Mouse (Mus musculus): Measurements from ENCODE around the gene Usp45. TPM values are rescaled to one million over a fixed set of nuclear protein-coding genes. Genes with fewer than 3 reads are reported as not detected.
A peak's percentile ranks its signal among the peaks of the same experiment; 100 is the strongest.
"Not testable (repeated sequence)": the region's sequence is repeated elsewhere in the genome, so short reads cannot be mapped to it uniquely, and the experiment has no call there.

Usp45 gene
- polyA plus RNA-seq (2012; rRNA removed), result 2.7 TPM in 2 replicates

DNA sequence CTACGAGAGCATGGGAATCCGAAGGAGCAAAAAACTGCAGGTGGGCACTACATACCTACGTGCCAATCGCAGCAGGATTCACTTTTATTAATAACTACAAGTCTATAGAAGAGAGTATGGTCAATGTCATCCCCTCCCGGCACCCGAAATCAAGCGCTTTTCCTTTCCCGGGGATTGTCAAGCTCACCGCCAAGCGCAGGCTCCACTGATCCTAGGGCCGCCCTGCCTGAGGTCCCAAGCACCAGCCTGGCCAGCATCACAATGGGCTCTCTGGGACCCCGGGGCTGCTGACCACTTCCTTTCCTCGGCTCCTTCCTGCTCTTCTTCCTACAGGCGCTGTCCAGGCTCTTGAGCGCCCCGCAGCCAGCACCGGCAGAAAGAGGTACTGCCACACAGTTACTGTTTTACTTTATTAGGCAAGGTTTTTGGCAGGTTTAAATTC lies at the start of gene Usp45, which contains the start of gene Tstd3:
Usp45 (plus strand) TSS at position 294 of the 442 bp plus-strand sequence.
Tstd3 (minus strand) TSS at position 350 of the 442 bp plus-strand sequence.
- no peak for DNase-seq (ENCODE audit: low read depth)

DNA sequence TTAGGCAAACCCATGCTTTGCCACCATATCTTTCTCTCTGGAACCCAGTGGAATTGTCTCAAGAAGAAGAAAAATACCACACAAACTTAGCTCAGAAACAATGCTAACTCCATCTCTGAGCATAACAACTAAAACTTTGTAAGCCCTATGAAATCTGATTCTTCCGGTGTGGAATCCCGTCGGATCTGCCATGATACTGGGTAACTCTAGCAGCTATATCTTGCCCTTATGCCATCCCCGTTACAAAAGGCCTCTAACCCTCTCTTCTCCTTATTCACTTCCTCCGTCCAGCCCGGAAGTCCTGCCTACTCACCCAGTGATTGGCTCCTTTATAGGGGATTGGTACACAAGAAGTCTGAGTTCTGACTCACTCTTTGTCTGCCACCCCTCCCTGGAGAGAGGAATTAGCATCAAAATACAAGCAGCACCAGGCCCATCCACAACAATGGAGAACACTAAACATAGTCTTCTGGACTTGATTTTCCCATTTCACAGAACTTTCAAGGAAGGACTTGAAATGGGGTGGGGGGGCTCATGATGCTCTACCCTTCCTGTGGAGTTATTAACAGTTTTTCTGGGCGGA lies 44.1 kb upstream of the Usp45 start:
- DNase-seq (ENCODE audit: low read depth), result no peak

- DNase-seq (ENCODE audit: low read depth), result peak; percentile 10
Measured at GRCm38 (mm10) chr4:21726912-21727614, 39.9 kb upstream of the Usp45 start.

DNA sequence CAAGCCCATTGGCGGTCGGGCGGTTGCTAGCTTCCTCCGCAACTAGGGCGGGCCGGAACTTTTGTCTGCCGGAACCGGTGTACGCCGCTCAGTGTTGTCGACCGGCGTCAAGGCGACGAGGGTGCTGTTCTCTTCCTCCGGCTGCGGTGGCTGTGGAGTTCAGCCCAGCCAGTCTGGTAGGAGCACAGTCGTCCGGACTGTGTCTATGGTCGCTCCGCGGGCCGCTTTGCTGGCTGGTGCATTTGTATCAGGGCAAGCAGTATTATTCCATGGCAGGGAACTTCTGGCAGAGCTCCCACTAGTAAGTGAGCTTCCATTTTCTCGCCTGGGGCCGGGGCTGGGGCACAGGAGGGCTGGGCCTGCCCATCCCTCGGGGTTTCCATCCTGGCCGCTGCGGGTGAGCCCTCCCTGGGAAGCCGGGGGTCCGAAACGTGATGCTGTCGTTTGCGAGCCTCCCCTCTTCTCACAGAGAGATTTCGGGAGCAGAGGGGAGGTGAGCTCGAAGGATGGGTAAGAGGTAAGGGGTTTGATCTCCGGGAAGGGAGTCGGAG lies 39.3 kb upstream of the Usp45 start, which contains the start of gene Ccnc:
Ccnc (plus strand) TSS at position 87 of the 551 bp plus-strand sequence.
- DNase-seq (ENCODE audit: low read depth), result peak; percentile 41

GRCm38 (mm10) chr4:21739169-21739568 lies 27.8 kb upstream of the Usp45 start:
- DNase-seq (ENCODE audit: low read depth), result no peak

- DNase-seq (ENCODE audit: low read depth), result not testable (repeated sequence)
Measured at GRCm38 (mm10) chr4:21744142-21744541, 22.8 kb upstream of the Usp45 start.

DNA sequence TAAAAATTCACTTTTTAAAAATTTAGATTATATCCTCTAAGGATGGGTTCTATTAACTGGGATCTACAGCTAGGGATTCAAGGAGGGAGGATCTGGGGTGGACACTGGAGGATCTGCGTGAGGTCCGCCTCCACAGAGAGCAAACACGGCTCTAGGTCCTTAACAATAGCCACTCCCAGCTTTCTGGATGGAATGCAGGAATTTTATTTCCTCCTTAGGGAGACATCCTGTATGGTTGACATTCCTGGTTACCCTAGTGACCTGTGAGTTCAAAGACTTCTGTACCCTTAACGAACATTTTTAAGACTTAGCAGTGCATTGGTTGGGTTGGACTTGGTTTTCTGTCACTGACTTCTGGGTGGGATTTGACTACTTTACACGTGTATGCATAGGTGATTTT lies 21.2 kb upstream of the Usp45 start:
- no peak for DNase-seq (ENCODE audit: low read depth)

GRCm38 (mm10) chr4:21755123-21755789 lies 11.7 kb upstream of the Usp45 start:
- no peak for DNase-seq (ENCODE audit: low read depth)

DNA sequence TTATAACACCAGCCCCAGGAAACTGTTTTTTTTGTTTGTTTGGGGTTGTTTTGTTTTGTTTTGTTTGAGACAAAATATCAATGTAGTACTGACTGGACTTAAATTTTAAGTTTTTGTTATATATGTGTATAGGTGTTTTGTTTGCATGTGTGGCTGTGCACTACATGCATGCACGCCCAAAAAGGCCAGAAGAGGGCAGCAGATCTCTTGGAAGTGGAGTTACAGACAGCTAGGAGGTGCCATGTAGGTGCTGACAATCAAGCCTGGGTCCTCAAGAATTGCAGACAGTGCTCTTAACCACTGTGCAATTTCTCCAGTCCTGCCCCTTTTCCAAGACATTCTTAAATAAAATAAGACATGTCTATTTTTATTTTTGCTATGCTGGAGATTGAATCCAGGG lies 8.1 kb upstream of the Usp45 start:
- no peak for DNase-seq (ENCODE audit: low read depth)

DNA sequence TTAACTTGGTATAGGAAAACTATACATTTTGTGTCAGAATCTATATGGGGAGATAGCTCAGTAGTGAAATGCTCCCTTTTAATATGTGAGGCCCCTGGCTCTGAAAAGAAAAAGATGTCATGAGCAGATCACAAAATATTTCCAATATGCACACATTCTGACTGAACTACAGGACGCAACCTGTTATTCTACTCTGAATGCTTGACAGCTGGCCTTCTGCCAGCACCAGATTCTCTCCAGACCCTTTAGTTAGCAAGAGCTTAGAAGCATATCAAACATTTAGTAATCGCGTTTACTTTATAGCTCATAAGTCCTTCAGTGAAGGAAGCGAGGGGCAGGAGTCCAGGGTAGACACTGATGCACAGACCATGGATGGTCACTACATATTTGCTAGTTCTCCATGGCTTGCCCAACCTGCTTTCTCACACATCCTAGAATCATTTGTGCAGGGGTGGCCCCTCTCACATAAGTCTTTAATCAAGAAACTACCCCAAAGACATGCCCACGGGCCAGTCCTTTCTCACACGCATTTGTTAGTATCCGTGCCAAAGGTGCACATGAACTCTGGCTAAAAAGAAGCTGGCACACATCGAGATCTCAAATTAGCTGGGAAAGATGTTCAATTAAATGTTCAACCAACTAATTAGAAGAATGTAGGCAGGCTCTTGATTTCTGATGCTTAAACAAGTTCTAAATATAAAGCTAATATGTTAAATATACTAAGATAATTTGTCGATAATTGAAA lies 5.4 kb upstream of the Usp45 start:
- no peak for DNase-seq (ENCODE audit: low read depth)

DNA sequence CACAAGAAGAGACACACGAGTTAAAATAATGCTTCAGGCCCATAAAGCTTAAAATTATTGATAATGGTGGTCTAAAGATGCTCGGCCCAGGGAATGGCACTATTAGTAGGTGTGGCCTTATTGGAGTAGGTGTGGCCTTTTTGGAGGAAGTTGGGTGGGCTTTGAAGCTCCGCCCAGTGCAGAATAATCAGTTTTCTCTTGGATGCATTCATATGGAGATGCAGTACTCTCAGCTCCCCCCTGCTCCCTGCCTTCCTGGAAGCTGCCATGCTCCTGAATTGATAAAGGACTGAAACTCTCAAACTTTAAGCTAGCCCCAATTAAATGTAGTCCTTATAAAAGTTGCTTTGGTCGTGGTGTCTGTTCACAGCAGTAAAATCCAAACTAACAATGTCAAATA lies 3.1 kb upstream of the Usp45 start:
- no peak for DNase-seq (ENCODE audit: low read depth)

- DNase-seq (ENCODE audit: low read depth), result no peak
Measured at GRCm38 (mm10) chr4:21766171-21766862, 639 bp upstream of the Usp45 start.

DNA sequence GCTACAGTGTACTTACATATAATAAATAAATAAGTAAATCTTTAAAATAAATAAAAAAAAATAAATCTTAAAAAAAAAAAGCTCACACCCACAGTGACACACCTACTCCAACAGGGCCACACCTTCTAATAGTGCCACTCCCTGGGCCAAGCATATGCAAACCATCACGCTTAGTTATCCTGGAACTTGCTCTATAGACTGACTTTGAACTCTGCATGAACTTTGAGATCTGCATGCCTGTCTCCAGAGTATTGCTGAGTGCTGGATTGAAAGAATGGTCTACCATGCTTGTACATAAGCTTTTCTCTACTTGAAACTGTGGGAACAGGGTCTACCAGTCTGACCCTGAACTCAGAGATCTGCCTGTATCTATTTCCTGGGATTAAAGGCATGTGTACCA lies 4.1 kb downstream of the Usp45 start:
- DNase-seq (ENCODE audit: low read depth), result no peak

DNA sequence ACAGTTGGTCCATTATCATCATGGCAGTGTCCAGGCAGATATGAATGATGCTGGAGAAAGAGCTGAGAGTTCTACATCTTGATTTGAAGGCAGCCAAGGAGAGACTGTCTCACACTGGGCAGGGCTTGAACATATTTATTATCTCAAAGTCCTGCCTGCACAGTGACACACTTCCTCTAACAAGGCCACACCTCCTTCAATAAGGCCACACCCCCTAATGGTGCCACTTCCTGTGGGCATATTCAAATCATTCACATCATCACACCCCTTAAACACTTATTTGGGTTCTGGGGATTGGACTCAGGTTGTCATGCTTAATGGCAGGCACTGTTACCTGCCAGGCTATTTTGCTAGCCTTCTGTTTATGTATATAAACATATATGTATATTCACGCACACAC lies 5.3 kb downstream of the Usp45 start:
- DNase-seq (ENCODE audit: low read depth), result no peak

DNA sequence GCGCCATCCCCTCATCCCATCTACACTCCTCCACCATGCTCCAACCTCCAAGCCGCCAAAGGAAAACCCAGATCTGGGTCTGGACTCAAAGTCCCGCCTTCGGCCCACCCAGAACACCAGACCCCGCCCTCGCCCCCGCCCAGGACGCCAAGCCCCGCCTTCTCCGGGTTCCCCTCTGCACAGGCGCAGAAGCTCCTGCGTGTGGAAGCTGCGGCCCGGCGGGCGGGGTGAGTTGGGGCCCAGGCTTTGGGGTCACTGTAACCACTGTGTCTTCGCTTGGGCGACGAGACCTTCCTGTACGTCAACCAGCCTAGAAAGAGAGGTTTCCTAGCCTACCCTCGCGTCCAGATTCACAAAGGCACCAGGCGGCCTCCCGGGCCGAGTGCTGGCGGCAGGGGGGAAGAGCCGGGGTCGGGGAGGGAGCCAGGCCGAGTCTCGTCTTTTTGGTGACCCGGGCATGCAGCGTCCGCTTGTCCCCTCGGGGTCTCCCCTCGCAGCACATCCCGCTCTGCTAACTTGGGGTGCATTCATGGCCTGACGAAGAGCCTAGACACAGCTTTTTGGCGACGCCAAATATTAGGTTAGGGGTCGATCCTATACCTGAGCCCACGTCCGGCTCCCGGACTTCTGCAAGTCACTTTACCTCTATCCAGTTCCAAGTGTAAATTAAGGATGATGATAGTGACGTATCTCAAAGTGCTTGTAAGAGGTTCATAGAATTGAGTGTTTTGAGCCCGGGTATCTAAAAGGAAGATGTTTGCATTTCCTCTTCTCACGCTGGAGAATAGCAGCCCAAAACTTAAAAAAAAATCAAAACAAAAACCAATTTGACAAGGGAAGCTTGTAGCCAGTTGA lies 9.4 kb downstream of the Usp45 start:
- no peak for DNase-seq (ENCODE audit: low read depth)

GRCm38 (mm10) chr4:21776946-21777265 lies 9.9 kb downstream of the Usp45 start:
- DNase-seq (ENCODE audit: low read depth), result no peak

DNA sequence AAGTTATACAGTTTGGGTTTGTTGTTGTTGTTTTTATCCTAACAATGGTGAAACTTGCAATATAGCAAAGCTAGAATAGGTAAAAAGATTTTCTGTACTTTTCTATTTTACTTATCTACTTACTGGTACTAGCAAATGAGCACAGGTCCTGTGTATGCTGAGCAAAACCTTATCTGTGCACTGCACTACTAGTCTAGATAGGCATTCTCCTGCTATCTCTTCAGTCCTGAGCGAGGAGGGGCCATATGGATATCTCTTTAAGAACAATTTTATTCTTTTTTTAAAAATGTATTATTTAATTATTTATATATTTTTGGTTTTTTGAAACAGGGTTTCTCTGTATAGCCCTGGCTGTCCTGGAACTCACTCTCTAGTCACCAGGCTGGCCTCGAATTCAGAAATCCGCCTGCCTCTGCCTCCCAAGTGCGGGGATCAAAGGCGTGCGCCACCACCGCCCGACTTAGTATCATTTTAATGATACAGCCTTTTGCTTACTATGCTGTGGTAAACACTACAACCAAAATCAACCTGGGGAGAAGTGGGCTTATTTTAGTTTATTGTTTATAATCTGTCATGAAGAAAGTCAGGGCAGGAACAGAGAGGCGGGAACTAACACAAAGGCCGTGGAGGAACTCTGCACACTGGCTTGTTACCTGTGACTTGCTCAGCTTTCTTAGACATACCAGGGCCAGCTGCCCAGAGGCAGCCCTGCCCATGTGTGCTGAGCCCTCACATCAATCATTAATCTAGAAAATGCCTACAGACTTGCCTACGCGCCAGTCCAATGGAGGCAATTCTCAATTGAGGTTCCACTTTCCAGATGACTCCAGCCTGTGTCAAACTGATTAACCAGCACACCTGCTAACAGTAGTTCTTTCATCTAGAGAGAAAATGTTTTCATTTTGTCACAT lies 14.1 kb downstream of the Usp45 start:
- DNase-seq (ENCODE audit: low read depth), result no peak

GRCm38 (mm10) chr4:21786268-21786667 lies 19.3 kb downstream of the Usp45 start:
- no peak for DNase-seq (ENCODE audit: low read depth)

DNA sequence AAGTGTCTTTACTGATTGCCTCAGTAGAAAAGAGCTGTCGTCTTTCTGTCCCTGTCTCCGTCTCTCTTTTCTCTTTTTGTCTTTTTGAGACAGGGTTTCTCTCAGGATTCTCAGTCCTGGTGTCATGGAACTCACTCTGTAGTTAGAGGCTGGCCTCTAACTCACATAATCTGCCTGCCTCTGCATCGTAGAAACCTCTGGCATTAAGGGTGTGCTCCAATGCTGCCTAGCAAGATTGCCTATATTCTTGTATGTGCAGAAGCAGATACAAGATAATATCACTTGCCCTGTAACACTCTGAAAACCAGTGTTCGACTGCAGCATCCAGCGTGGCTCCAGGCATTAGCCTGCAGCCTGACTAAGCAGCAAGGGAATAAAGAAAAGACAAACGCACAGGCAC lies 21.9 kb downstream of the Usp45 start:
- no peak for DNase-seq (ENCODE audit: low read depth)

All from gonadal fat pad, adult 2 months (tissue).